Mouse (Mus musculus) induced T-regulatory cell, adult 2 months (primary cell): Measurements from ENCODE around the gene Mbd6.
A peak's percentile ranks its signal among the peaks of the same experiment; 100 is the strongest.

Experiments
- DNase-seq: peaks from one replicate; pipeline ENCODE4 v3.0.0-alpha.2; 2012; ENCODE audit warnings: low read depth

Mbd6 gene

DNA sequence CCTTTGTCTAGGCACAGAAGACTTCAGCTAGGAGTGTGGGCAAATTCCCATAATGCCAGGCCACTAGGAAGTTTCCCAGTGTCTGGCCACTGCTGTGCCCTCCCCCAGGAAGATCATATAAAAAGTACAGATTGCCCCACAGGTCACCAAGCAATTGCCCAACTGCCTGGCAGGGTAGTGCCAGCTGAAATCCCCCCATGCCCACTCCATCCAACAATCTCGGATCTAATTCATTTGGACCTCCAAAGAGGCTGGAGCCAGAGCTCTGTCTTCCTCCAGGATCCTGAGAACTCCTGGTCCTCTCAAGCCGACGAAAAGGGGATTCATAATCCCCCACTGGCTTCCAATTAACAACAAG is 903 bp downstream of the Mbd6 start:
- no peak for DNase-seq

DNA sequence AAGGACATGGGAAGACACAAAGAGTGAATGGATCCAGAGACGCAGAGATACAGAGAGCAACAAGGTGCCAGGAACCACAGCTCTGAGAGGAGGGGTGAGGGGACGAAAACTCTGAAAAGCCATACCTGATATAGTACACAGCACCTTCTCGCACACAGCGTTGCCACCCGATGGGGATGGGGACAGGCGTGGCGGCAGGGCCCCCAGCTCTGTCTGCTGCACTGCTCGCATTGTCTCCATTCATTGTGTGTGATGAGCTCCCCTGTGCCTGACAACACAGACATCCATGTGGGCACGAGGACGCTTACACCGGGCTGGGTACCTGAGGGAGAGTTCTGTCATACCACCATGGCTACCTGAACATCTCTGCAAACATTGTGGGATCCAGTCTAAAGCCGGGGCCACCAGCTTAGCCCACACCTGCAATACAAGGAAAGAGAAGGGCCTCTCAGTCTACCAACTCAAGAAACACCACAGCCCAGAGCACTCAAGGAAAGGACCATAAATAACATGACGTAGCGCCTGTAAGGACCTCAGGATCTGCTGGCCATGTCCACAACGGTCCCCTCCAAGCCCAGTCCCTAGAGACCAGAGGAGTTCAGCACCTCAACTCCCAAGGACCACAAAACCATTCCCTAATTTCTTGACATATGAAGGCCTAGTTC is 1.4 kb downstream of the Mbd6 start:
- DNase-seq, result peak; percentile 28

DNA sequence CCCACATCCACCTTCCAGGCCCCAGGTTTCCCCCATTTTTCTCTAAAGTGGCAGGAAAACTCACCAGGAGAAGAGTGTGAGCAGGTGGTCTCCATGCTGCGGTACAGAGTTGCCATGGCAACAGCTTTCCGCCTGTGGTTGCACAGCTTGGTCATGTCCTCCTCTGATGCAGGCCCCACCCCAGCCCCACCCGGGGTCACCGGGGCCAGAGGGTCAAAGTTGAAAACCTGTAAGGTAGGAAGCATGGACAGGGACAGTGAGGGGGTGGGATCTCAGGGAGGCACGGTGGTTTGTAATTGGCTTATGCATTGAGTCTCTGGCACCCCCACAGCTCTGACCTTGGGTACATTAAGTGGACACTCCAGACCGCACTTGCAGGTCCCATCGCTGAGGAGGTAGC is 2.1 kb downstream of the Mbd6 start:
- no peak for DNase-seq

DNA sequence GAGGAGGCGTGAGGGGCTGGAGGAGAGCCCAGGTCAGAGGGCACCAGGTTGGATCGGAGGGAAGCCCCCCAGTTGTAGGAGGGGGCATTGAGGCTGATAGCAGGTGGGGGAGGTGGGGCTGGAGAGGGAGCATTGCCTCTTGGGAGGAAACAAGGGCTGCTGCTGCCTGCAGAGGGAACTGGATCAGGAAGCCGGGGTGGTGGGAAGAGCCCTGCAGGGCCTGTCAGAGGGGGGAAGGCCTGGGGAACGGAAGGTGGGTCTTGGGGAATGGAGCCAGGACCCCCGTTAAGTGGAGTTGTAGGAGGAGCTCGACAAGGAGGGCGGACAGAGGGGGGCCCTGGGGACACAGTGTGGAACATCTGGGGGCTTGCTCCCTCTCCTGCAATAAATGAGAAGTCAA is 2.6 kb downstream of the Mbd6 start:
- no peak for DNase-seq

DNA sequence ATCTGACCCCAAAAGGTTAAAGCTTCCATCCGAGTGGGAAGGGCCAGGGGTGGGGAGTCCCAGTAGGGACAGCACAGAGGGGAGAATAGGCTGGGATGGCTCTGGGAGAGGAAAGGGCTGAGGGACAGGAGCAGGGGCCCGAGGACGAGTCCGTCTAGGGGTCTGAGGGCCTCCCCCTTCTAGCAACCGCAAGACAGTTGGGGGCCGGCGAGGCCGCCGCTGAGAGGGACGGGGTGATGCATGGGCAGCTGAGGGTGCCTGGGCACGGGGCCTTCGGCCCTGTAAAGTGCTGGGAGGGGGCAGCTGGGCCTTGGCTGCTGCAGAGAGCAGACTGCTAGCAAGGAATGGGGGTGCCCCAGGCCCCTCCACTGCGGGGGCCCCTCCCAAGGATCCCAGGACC is 3.2 kb downstream of the Mbd6 start:
- no peak for DNase-seq

DNA sequence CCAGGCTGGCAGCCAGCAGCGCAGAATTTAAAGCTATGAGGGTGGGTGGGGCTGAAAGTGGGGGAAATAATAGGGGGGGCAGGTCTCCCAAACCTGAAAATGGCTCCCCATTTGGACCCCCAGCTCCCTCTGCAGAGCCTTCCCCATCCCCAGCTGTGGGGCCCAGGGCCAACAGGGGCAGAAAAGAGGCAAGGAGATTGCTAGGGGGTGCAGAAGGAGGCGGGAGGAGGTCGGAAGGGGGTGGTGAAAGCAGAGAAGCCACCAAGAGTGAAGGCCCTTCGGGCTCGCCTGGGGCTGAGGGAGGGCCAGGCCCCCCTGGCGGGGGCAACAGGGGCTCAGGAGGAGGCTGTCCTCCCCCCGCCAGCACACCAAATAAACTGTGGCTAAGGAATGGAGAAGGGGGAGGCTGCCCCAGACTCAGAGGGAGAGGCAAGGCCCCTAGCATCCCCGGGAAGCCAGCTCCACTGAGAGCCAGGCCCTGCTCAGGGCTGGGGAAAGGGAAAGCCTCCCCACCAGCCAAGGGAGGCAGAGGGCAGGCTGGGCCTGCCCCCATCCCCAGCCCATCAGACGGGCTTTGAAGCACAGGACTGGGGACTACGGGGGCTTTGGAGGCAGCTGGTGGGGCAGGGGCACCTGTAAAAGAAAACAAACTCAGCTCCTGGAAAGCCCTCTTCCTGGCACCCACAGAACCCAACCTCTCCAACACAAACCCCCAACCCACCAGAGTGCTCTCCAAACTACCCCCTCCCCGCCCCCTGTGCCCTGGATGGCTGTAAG is 3.9 kb downstream of the Mbd6 start:
- no peak for DNase-seq

DNA sequence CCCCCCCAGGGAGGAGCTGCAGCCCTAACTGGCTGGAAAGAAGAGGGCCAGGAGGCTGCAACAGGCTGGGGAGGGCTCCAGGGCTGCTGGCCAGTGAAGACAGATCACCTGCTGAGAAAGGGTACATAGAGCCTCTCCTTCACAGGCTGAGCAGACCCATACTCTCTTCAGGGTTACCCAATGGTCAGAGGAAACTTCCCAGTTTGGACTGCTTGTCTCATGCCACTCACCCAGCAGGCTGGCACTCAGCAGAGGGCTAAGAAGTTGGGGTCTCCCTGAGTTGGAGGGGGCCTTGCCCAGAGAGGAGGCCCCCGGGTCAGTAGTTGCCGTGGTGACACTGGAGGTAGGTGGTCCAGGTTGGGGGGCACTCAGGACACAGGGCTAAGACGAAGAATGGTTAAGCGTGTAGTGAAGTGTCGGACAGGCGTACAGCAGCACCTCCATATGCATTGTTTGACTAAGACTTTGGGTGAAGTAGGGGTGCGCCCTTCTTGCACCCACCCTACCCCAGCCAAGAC is 4.7 kb downstream of the Mbd6 start:
- DNase-seq, result no peak

DNA sequence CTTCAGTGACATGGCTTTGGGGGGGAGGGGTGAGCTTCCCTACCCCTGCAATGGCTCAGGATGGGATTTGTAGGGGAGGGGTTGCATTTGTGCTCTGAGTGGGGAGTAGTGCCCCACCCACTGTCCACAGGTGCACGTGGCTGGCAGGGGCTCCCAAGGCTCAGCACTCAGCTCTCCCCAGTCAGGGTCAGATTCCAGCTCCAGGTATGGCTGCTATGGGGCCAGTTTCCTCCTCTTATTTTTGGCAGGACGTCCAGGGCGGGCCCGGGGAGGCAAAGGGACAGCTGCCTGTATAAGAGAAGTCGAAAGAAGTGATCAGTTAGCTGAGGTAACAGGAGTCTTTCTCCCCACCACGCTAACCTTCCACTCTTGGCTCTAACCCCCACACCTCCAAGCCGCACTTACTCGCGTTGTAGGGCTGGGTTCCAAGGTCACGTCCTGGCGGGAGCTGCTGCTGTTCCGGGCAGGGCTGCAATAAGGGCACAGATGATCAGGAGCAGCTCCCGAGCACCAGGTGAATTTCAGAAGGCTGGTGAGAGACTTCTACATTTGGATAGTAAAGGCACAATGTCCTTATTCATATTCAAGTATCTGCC is 6.1 kb downstream of the Mbd6 start:
- DNase-seq, result no peak

DNA sequence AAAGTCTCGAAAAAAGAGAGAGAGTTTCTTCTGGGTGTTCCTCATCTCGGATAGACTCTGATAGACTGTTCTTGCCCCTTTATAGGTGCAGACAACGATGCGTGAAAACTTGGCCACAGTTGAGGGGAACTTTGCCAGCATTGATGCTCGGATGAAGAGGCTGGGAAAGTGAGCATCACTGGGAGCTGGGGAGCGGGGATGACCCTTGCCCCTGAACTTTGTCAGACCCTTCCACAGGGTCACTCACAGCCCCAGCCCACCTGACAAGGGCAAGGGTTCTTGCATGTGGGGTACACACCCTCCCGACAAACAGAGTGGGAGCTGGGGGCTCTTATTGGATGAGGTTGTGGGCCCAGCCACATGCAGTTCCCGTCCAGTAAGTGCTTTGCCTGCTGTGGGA is 7.5 kb downstream of the Mbd6 start:
- no peak for DNase-seq

DNA sequence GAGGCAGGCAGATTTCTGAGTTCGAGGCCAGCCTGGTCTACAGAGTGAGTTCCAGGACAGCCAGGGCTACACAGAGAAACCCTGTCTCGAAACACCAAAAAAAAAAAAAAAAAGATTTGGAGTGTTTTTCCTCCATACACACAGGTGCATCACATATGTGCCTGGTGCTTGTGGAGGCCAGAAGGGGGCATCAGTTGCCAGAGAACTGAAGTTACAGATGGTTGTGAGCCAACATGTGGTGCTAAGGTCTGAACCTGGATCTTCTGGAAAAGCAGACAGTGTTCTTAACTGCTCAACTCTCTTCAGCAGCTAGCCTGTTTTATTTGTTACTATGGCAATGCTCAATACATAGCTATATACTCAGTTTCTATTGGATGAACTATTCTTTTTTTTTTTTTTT is 9.1 kb downstream of the Mbd6 start:
- no peak for DNase-seq

DNA sequence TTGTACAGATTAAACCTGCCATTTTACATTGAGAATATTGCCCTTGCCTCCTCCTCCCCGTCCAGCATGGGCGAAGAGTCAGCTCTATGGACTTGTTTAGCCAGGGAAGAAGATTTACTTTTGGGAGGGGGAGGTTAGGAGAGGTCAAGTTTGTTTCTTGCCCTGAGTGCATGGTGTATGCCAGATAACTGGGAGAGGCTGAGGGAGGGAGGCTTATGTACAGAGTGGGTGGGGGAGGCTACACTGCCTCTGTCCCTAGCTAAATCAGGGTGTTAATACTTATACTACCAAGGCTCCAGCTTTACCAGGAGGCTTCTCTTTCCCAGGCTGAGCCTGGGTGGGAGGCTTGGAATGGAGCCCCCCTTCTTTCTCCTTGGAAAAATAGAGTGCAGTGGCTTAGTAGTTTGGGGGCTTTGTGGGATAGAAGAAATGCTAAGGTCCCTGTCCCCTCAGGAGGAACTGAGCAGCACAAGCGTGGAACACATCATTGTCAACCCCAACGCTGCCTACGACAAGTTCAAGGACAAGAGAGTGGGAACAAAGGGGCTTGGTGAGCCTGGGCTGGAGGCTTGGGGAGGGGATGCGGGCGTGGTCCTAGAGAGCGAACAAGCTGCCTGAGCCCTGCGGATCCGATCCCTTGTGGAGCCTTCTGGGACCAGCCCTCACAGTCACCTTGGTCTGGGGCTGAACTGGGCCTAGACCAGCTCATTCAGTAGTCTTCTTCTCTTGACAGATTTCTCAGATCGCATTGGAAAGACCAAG is 14.4 kb downstream of the Mbd6 start:
- DNase-seq, result no peak

DNA sequence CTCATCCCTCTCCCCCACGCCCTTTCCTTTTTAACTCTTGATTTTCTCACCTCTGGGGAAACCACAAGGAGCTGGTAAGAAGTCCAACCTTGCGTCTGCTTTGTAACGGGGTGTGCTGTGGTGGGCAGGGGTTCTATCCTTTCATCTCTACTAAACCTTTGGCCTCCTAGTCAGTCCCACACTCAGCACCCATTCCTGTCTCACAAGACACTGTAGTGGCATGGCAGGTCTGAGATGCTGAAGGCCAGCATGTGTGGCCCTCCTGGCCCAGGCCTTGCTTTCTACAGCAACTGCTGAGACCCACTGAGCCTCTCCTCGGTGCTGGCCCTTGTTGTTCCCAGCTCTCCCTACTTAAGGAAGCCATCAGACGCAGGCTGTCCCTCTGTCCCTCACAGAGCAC is 16.4 kb downstream of the Mbd6 start:
- DNase-seq, result no peak

DNA sequence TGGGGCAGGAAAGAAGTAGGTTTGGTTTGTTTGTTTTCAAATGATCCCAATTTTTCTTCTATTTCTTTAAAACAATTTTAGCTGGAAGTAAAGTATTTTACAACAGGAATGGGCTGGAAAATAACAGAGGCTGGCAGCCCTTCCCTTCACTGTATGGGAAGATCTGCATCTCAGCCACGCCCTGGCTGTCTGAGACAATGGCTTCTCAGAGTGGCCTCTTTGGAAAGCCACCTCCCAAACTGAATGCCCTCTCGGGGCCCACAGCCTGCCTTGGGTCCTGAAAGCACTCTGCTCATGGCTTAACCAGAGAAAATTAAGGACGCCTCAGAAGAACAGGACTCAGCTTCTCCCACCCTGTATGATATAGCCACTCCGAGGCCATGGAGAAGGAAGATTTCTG is 18.9 kb downstream of the Mbd6 start:
- no peak for DNase-seq

DNA sequence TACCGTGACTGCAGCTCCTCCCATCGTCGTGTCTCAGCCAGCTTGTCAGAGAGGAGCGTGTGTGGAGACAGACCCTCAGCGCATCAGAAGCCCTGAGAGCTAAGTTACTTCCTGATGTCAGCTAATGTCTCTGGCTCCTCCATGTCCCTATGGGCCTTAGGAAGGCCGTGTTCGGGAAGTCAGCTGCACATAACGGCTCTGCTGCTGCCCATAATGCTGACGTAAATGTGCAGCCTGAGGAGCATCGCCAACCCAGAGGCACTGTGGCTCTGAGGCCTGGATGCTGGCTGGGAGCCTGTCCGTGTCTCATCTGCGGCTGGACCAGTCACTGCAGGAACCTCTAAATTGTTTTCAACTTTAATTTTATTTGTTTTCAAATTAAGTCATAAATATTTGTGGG is 19.8 kb downstream of the Mbd6 start:
- no peak for DNase-seq

DNA sequence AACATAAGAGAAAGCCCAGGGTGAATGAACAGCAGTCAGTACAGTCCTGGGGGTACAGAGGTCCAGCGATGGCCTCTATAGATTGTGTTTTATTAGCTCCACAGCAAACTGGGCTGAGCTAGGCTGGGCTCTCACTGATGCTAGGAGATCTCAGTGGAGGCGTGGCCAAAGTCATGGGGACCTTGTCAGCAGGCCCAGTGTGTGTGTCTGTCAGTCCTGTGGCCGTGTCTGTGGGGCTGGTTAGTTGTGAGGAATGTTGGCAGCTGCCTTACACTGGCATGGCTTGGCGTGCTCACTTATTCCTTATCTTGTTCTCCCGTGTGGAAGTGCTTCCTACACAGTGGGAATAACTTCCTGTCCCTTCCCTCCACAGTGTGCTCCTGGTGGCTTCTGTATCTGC is 20.4 kb downstream of the Mbd6 start:
- DNase-seq, result no peak

DNA sequence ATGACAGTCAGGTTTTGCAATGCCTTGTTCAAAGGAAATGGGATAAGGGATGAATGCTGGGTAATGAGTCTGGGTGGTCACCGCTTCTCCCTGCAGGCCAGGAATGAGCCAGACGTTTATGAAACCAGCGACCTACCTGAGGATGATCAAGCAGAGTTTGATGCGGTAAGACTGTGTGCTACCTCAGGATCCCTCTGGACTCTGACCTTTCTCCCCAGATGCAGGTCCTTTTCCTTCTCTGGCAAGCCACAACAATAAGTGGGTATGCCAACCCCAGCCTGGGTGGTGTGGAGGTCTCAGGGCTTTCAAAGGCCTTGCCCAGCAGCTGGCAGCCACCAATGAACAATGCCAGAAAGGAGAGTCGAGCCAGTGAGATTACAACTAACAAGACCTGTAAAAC is 21.5 kb downstream of the Mbd6 start:
- DNase-seq, result no peak

DNA sequence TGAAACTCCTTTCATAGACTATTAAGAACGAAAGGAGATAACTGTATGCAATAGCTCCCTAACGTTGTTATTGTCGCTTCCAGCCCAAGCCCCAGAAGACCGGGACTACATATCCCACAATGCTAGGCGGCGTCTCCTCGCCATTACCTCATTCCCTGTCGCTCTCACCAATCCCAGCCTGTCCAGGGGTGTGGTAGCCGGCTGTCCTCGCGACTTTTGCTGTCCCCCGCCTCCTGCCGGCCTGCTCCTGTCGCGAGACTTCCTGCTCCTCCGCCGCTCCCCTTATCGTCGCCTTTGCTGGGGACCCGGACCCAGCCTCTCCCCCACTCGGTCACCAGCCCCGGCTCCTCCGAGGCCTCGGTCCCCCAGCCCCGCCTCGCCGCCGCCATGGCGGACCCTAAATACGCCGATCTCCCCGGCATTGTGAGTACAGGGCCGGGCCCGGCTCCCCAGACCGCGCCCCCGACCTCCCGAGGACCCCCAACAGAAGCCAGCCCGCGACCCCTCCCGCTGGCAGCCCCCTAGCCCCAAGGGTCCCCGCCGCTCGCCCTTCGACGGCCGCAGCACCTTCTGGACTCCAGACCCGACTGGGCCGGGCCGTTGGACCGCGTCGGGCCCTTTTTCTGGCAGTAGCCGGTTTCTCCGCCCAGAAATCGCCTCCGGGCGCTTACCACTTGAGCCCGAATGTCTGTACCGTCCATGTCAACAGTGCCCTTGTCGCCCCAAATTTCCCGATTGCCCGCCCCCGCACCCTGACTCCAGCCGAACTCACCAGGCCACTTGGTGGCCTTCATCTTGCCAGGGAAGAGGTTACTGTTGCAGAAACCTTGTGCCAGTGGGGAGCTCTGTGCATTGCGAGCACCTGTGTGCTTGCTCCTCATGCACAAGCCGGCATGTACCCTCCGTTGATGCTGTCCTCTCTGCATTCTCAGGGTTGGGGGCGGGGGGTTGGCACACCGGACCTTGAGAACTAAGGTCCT is 22.4 kb downstream of the Mbd6 start, which contains the start of gene Dctn2:
Gene Dctn2 (plus strand): TSS at position 257 of the 980 bp plus-strand sequence.
- peak; percentile 96 for DNase-seq

DNA sequence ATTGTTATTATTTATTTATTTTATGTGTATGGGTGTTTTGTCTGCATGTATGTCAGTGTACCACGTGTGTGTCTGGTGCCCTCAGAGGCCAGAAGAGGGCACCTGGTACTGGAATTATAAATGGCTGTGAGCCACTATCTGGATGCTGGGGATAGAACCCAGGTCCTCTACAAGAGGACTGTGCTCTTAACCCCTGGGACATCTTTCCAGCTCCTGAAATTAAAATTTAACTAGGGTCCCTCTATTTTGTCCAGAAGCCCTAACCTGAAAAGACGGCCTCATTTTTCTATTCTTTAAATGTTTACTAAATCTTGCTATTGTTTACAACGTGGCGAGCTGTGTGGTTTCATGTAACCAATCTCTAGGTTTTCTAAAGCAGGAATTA is 23.1 kb downstream of the Mbd6 start:
- DNase-seq, result no peak

DNA sequence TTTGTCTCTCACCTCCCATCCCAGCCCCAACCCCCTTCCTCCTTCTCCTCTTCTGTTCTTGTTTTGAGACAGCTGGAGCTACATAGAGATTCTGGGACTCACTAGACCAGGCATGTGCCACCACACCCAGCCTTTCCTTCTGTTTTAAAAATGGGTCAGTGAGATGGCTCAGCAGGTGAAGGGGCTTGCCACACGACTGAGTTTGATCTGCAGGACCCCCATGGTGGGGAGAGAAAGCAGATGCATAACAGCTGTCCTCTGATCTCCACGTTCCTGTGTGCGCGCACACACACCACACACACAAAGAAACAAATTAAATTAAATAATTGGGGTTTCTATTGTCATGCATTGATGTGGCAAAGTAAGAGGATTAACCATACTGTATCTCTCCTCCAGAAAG is 23.8 kb downstream of the Mbd6 start:
- DNase-seq, result no peak

DNA sequence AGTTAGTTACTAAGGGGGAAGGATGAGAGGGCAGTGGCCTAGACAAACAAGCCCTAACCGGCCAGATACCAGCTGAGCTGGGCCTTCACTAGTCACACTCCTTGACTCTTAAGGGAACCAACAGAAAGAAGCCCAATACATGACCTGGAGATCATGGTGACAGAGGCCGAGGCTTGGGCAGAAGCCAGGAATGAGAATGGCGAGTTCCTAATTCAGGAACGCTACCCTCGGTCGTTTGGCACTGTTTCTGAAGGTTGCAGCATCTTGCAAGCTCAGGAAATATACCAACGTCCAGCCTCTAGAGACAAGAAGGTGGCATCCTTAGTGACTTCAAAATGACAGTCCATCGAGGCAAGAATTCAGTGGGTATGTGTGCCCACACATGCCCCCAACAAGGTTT is 24.5 kb downstream of the Mbd6 start:
- no peak for DNase-seq

DNA sequence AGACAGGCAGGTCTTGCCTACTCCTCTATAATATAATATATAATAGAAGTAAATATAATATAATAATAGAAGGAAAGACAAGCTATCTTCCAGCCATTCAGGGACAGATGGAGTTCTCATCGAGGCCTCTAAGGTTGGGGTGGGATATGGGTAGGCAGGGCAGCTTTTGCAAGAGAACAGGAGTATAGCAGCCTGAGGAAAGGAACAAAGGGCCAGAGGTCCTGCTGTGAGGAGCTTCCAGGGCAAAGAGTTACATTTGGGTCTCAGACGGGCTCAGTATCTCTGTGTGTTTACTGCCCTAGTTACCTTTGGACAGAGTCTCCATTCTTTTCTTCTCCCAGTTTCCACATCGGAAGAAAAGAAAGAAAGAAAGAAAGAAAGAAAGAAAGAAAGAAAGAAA is 25.2 kb downstream of the Mbd6 start:
- no peak for DNase-seq
